In the genomic region with DNA sequence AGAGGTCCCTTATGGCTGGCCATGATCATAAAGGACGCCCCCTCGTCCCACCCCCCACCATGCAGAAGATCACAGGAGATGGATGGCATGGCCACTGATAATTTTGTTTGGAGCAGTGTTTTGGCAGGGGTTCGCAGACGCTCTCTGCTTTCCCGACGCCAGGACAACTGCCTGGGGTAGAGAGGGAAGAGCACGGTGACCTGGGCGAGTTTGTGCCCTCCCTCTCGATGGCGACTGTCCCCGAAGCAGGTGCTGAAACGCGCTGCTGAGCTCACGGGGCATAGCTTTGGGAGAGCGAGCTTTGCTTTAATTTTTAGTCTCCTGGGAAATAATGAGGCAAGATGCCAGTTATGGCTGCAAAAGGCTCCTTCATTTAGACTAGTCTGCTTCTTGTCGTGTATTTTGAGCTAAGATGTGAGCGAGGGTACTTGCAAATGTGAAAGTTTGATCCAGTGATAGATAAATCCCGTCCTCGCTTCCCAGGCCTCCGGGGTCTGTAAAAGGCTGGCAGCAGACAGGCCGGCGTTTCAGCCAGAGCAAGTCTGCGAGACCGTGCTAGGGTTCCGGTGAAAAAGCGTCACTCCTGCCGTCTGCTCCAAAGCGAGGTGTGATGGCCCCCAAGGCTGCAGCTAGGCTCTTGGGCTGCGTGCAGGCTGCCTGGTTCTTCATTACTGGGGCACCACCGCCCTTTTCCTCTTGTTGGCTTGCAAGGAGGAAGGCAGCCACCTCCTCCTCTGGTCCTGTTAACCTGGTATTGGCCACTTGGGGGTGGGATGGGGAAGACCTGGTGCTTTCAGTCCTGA, we compare ENCODE assay signal across 9 mouse cellular contexts. TPM values are rescaled to one million over a fixed set of nuclear protein-coding genes. Genes with fewer than 3 reads are reported as not detected.
A peak's percentile ranks its signal among the peaks of the same experiment; 100 is the strongest.
DNase-seq lines count a peak whose midpoint lies in the region; ATAC-seq lines count a peak whose summit lies in the region.
"Had no signal": no experiment of that assay in that cellular context is flagged by ENCODE, and none has a peak within 500 bp of the region (broad histone marks: within the 10 kb centered on the region; RNA-seq: fewer than 3 reads in every experiment).

No protein-coding gene starts in this region.

- peaks cover 7% of the 10 kb centered on the region for H3K27me3 ChIP-seq in forebrain, embryonic 16.5 days (replicated peaks; ENCODE audit: control insufficient read depth, insufficient read depth, low read length)
- H3K27me3 ChIP-seq in kidney, embryonic 16.5 days (ENCODE audit: insufficient read depth, low read length) = peaks cover 38% of the 10 kb centered on the region
- H3K27me3 ChIP-seq in midbrain, embryonic 14.5 days (ENCODE audit: control insufficient read depth, insufficient read depth, low read length) = peaks cover 5% of the 10 kb centered on the region; the same call in 1 of the 2 replicates

- under 1% methylated on average over 30 of the region's 30 CpGs for WGBS in forebrain, embryonic 16.5 days
- 1% methylated on average over 30 of the region's 30 CpGs for WGBS in kidney, embryonic 16.5 days
- WGBS in midbrain, embryonic 14.5 days = 1% methylated on average over 30 of the region's 30 CpGs

- H3K27ac ChIP-seq in forebrain, embryonic 16.5 days (ENCODE audit: low read length) = no peak overlapping the region
- no peak overlapping the region for H3K27ac ChIP-seq in kidney, embryonic 16.5 days (ENCODE audit: low read length)
- H3K27ac ChIP-seq in midbrain, embryonic 14.5 days (replicated peaks; ENCODE audit: low read depth, low read length) = no peak overlapping the region

- H3K36me3 ChIP-seq in forebrain, embryonic 16.5 days (ENCODE audit: control insufficient read depth, insufficient read depth) = no peaks in the 10 kb centered on the region
- H3K36me3 ChIP-seq in kidney, embryonic 16.5 days (ENCODE audit: insufficient read depth, low read length) = no peaks in the 10 kb centered on the region
- no peaks in the 10 kb centered on the region for H3K36me3 ChIP-seq in midbrain, embryonic 14.5 days (ENCODE audit: control insufficient read depth, insufficient read depth, low read length)

- peak; percentile 17 for DNase-seq in CD4-positive, CD25-positive, alpha-beta regulatory T cell, adult 2 months (ENCODE audit: low read depth, low spot score)
- DNase-seq in right cerebral cortex, postnatal 25 days = peak; percentile 29
- DNase-seq in right cerebral cortex, adult 18-20 months = no peak
- peak; percentile 56 for DNase-seq in midbrain, embryonic 14.5 days
- no peak for DNase-seq in spleen, postnatal 36 days (ENCODE audit: low spot score in 2 of 2)

- H3K4me1 ChIP-seq in forebrain, embryonic 16.5 days (replicated peaks; ENCODE audit: control insufficient read depth, insufficient read depth, low read length) = peaks cover 15% of the 10 kb centered on the region
- peaks cover 17% of the 10 kb centered on the region for H3K4me1 ChIP-seq in kidney, embryonic 16.5 days (ENCODE audit: insufficient read depth, low read length)
- no peaks in the 10 kb centered on the region for H3K4me1 ChIP-seq in midbrain, embryonic 14.5 days (ENCODE audit: control insufficient read depth, insufficient read depth, low read length)

- H3K9me3 ChIP-seq in forebrain, embryonic 16.5 days (ENCODE audit: control insufficient read depth, low read length) = no peaks in the 10 kb centered on the region
- no peaks in the 10 kb centered on the region for H3K9me3 ChIP-seq in kidney, embryonic 16.5 days (ENCODE audit: low read length)
- no peaks in the 10 kb centered on the region for H3K9me3 ChIP-seq in midbrain, embryonic 14.5 days (ENCODE audit: control insufficient read depth, low read length)

- peak overlapping the region; percentile 81 for H3K4me2 ChIP-seq in forebrain, embryonic 16.5 days (ENCODE audit: low read length)
- H3K4me2 ChIP-seq in kidney, embryonic 16.5 days (replicated peaks; ENCODE audit: low read depth, low read length) = peak overlapping the region; percentile 96
- H3K4me2 ChIP-seq in midbrain, embryonic 14.5 days (ENCODE audit: low read length) = peak overlapping the region; percentile 76

- H3K4me3 ChIP-seq in forebrain, embryonic 16.5 days (replicated peaks; ENCODE audit: low read length) = peak overlapping the region; percentile 67
- peak overlapping the region; percentile 59 for H3K4me3 ChIP-seq in kidney, embryonic 16.5 days (ENCODE audit: low read length)
- peak overlapping the region; percentile 59 for H3K4me3 ChIP-seq in midbrain, embryonic 14.5 days (replicated peaks; ENCODE audit: low read depth, low read length)
- H3K4me3 ChIP-seq: erythroblast, embryonic 14.5 days had no signal

- ATAC-seq in CD4-positive, CD25-positive, alpha-beta regulatory T cell, adult 4 months = no peak
- ATAC-seq in forebrain, embryonic 16.5 days = 0 out of 2 replicates have a peak, but pooled peaks have one; percentile 9
- peak; percentile 73; the same call in 1 of the 2 replicates for ATAC-seq in kidney, embryonic 16.5 days (ENCODE audit: low FRiP score, low TSS enrichment)
- peak; percentile 22 for ATAC-seq in midbrain, embryonic 14.5 days (ENCODE audit: low FRiP score, low TSS enrichment)

- peak overlapping the region; percentile 61 for H3K9ac ChIP-seq in forebrain, embryonic 16.5 days (replicated peaks; ENCODE audit: low read depth, low read length)
- no peak overlapping the region for H3K9ac ChIP-seq in kidney, embryonic 16.5 days (replicated peaks; ENCODE audit: low read length)
- peak overlapping the region; percentile 61 for H3K9ac ChIP-seq in midbrain, embryonic 14.5 days (replicated peaks; ENCODE audit: low read length)

RNA-seq across cellular contexts. Expression of a gene that starts 1.3 kb away (rescaled TPM):
- under 1 TPM in 1 of 2 experiments, not detected in 1; 0.39 TPM for polyA plus RNA-seq in CD4-positive, CD25-positive, alpha-beta regulatory T cell, adult 4 months (2017; shearing (Covaris generic))
- 25.0 and 39.5 TPM in 2 replicates for polyA plus RNA-seq in forebrain, embryonic 16.5 days (2015; fragmentation: Nextera tagmentation; extraction: Ambion mirVana)
- 0.51 and 0.70 TPM in 2 replicates for polyA plus RNA-seq in kidney, embryonic 16.5 days (2015; fragmentation: Nextera tagmentation; extraction: Ambion mirVana)
- polyA plus RNA-seq in midbrain, embryonic 14.5 days (2014; fragmentation: Nextera tagmentation; extraction: Ambion mirVana) = 42.1 and 49.1 TPM in 2 replicates
- polyA plus RNA-seq: erythroblast, embryonic 14.5 days had no signal

Comparison
In these comparisons a context has a peak if more than half of its experiments do, and no peak if none do; other contexts are left out.
1. DNase-seq: peak in CD4-positive, CD25-positive, alpha-beta regulatory T cell, adult 2 months (single experiment), right cerebral cortex, postnatal 25 days (single experiment) and midbrain, embryonic 14.5 days (single experiment); none in right cerebral cortex, adult 18-20 months (single experiment) and spleen, postnatal 36 days (0 of 2).
2. RNA of a gene that starts 1.3 kb away (polyA plus RNA-seq): 42.1 to 49.1 TPM in midbrain, embryonic 14.5 days and 25.0 to 39.5 TPM in forebrain, embryonic 16.5 days; 0.51 to 0.70 TPM in kidney, embryonic 16.5 days and 0.39 TPM in CD4-positive, CD25-positive, alpha-beta regulatory T cell, adult 4 months; every median in the first group is over 10 times any median in the second.
3. Peak in every context shown above with its lines, with median percentiles within 50 percentile points of each other: H3K4me2 ChIP-seq and H3K4me3 ChIP-seq.